Mouse (Mus musculus) CH12.LX (cell line): ENCODE results near the gene Ppp6r1.

ENCODE experiments used
- CTCF ChIP-seq, 2 experiments: IDR thresholded peaks in 1 of 2; conservative IDR thresholded peaks in 1 of 2; 2 replicates each; pipeline ENCODE4 v1.5.1; 2011 to 2012; ENCODE audit warnings: low read depth in 2 of 2, low read length in 2 of 2, improper control_type of control experiment in 1 of 2, inconsistent platforms in 1 of 2, mild to moderate bottlenecking in 1 of 2, moderate library complexity in 1 of 2
- EP300 ChIP-seq: IDR thresholded peaks from 2 replicates; pipeline ENCODE4 v1.6.1; 2011; ENCODE audit warnings: low read length, improper control_type of control experiment
- HCFC1 ChIP-seq: IDR thresholded peaks from 2 replicates; pipeline ENCODE4 v1.6.1; 2012; ENCODE audit warnings: low read depth, mild to moderate bottlenecking, inconsistent platforms, low read length, improper control_type of control experiment
- JUND ChIP-seq: conservative IDR thresholded peaks from 2 replicates; pipeline ENCODE4 v1.6.1; 2011; ENCODE audit warnings: low read depth, low read length, improper control_type of control experiment
- MAFK ChIP-seq: IDR thresholded peaks from 2 replicates; pipeline ENCODE4 v1.6.1; 2011; ENCODE audit warnings: low read length, improper control_type of control experiment; ENCODE audit not compliant: insufficient replicate concordance
- MAX ChIP-seq: IDR thresholded peaks from 2 replicates; pipeline ENCODE4 v1.6.1; 2011; ENCODE audit warnings: low read length, improper control_type of control experiment
- MEF2A ChIP-seq: IDR thresholded peaks from 2 replicates; pipeline ENCODE4 v1.6.1; 2014; ENCODE audit warnings: low read depth, mild to moderate bottlenecking, inconsistent platforms, low read length, improper control_type of control experiment, borderline replicate concordance
- PAX5 ChIP-seq: IDR thresholded peaks from 2 replicates; pipeline ENCODE4 v1.6.1; 2012; ENCODE audit warnings: low read length, inconsistent platforms, mixed read lengths
- POLR2A ChIP-seq: IDR thresholded peaks from 2 replicates; pipeline ENCODE4 v1.6.1; 2011; ENCODE audit warnings: low read depth, mild to moderate bottlenecking, improper control_type of control experiment, low read length
- UBTF ChIP-seq: IDR thresholded peaks from 2 replicates; pipeline ENCODE4 v1.6.1; 2012; ENCODE audit warnings: low read depth, mild to moderate bottlenecking, inconsistent platforms, low read length, improper control_type of control experiment, moderate library complexity
- USF2 ChIP-seq: conservative IDR thresholded peaks from 2 replicates; pipeline ENCODE4 v1.6.1; 2011; ENCODE audit warnings: low read depth, low read length, improper control_type of control experiment

DNA sequence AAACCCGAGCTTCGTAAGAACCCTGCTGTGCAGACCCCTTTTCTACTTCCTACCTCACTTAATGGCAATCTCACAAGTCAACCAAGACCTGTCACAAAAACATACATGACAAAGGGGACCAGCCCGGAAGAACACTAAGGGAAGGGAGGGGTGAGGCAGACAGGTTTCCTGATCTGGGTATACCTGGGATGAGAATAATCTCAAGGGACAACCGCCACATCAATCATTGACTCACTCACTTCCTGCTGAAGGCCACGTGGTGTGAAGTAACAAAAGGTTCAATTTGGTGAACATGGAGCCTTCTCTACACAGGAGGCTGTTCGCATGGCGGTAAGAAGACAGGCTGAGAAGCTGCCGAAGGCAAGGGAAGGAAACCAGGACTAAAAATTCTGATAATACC lies 7.2 kb downstream of the Ppp6r1 start:
- TF ChIP-seq POLR2A (no peak), JUND (no peak), MEF2A (no peak), CTCF (conservative IDR thresholded peaks at IDR 0.05 in 1 of 2, IDR thresholded peaks at IDR 0.05 in 1 of 2; ENCODE audit: low read depth in 2 of 2, low read length in 2 of 2) (no peak), PAX5 (no peak), USF2 (peak; percentile 23; the same call in 1 of the 2 replicates), HCFC1 (no peak), EP300 (no peak), UBTF (no peak), MAFK (no peak), MAX (peak; percentile 79)
